Mouse (Mus musculus) embryo, embryonic 10.5 days (tissue): ENCODE measurements around the gene Faf2.
A peak's percentile ranks its signal among the peaks of the same experiment; 100 is the strongest.

Experiments
- DNase-seq: peaks from one replicate; pipeline ENCODE4 v3.0.0-alpha.2; 2015; ENCODE audit warnings: low spot score

The Faf2 gene

DNA sequence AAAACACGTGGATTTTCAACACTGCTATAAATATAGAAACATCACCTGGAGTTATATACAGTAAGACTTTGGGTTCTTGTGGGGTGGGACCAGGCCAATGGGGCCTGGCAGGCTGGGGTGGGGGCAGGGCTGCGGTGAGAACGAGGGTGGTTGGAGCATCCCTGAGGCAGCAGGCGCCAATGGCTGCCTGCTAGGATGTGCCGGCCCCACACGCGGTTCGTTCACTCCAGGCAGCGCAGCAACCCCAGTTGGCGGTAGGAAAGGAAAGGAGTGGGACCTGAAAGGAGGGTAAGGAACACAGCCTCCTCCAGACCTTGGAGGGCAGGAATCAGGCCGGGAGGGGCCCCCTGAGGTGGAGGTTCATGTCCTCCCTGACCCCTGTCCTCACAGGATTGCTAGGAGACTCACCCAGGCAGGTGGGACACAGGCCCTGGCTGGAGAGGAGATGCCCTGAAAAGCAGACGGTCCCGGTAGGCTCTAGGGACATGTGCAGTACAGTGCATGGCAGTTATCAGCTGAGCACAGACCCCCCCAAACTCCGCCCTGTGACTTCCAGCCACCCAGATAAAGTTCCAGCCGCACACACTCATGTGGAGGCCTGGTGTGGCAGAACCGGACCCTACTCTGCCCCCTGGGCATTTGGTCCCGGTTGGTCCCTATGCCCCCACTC, 58.7 kb downstream of the Faf2 start:
- DNase-seq, result no peak

DNA sequence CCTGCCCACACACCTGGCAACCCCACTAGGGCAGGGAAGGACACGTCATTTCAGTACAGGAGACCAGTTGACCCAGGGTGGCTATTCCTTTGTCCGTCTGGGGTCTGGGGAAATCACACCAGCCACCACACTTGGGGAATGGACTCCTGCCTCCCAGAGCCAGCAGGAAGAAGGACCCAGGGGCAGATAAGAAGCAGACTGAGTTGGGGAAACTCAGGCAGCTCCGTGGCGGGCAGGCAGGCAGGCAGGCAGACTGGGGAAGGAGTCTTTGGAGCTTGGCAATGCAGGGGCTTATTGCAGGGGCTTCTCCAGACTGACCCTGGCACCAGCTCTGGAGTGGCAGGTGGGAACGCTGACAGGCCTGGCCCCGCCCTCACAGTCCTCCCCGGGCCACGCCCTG, 59.7 kb downstream of the Faf2 start:
- no peak for DNase-seq

DNA sequence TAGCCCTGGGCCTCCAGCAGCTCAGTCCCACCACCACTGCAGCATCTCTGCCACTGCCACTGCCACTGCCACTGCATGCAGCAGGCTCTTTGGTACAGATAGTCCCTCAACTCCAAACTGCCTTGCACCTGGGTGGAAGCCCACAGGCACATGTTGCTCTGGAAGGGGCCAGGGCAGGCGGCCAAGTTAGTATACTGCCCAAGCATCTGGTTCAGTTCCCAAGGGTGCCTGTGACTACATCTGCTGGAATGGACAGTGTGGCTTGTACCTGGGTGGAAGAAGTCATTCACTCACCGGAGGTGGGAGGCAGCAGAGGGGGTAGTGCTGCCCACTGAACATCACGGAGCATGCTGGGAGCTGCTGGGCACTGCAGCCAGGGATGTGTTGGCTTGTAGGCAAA, 61.7 kb downstream of the Faf2 start:
- no peak for DNase-seq

DNA sequence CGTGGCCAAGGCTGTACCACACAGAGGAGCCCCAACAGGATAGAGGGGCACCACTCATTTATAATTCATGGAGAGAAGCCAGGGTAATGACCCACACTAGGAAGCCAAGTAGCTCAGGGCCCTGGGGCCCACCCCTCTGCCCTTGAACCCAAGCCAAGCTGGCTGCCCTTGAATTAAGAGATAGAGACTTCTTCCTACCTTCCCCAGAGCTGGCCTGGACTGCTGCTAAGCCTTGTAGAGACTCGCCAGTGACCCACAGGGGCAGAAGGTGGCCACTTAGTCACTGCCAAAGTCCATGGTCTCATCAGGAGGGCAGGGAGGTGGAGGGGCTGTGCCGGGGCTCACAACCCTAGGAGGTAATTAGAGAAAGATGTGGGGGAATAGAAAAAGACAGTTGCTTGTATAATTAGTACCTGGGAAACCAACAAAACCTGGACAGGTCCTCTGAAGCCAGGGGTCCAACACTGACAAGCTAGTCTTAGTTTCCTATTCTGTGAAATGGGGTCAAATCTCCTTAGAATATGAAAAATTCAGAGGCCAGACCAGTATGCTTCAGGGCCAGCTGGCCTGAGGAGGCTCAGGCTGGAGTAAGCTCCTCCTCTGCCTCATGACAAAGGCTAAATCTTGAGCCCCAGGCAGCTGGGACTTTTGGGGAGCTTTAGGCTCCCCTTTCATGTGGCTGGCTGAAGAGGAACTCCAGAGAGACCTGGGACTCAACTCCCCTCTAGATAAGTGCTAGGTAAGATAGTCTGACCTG, 62.7 kb downstream of the Faf2 start:
- DNase-seq, result no peak

DNA sequence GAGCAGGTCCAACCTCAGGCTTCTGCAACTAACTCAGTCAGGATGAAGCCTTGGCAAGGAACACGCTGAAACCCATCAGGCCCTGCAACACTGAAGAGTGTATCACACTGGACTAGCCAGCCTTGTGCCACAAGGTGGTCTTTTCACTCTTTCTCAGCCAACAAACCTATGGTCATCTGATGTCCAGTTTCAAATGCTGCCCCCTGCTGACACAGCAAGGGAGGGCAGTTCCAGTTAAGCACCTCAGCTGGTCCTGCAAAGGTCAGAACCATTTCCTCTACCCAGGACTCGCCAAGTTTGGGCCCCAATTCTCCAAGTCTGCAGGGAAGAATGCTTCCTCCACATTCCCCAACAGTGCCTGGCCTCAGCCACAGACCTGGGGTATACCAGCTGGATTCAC, 63.6 kb downstream of the Faf2 start:
- DNase-seq, result peak; percentile 80

DNA sequence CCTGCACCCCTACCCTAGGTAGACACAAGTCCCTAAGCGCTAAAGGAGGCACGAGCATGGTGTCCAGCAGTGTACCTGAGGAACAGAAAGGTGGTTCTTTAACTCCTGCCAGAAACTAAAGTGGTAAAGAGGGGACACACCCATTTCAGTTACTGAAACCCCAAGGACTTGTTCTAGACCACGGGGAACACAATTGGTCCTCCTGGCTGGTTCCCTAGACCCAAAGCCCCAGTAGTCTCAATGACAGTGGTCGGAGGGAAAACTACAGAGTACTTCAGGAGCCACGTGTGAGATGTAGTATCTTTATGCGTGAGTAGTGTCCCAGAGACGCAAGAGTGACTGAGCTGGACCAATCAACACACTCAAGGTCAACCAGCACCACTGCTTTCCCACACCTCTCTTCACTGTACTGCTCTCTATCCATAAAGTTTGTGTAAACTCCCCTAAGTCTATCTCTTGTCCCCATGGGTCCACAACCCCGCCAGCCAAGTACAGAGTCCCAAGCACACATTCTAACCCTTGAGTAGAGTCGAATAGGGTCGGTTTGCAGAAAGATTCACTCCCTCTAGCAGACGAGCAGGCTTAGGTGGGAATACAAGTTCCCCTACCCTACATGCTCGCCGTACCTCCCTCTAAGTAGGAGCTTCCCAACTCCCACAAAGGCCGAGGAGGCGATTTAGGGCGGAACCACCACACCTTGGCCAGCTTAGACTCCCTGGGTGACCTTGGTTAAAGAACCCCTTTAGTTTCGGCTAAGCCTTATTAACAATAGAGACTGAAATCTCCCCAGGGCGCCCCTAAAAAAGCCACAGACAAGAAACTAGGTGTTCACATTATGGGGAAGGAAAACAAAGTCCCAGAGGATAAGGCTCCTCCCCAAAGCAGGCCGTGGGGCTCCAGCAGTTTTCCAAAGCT, 64.8 kb downstream of the Faf2 start:
- peak; percentile 46 for DNase-seq

DNA sequence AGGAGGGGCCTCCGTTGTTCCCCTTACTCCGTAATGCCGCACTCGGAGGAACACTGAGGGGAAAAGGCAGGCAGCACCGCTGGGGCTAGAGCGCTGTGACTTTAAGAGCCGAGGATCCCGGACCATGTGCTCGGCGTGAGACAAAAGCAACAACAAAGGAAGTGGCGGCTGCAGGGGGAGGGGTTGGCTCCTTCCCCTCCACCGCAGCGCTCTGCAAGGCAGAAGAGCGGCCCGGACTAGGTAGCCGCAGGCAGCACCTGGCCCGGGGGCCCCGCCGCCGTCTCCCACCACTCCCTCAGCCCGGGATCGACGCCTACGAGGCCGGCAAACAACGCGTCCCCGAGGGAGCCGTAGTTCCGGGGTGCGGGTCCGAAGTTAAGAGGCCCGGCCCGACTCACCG, 65.5 kb downstream of the Faf2 start:
- peak; percentile 90 for DNase-seq

DNA sequence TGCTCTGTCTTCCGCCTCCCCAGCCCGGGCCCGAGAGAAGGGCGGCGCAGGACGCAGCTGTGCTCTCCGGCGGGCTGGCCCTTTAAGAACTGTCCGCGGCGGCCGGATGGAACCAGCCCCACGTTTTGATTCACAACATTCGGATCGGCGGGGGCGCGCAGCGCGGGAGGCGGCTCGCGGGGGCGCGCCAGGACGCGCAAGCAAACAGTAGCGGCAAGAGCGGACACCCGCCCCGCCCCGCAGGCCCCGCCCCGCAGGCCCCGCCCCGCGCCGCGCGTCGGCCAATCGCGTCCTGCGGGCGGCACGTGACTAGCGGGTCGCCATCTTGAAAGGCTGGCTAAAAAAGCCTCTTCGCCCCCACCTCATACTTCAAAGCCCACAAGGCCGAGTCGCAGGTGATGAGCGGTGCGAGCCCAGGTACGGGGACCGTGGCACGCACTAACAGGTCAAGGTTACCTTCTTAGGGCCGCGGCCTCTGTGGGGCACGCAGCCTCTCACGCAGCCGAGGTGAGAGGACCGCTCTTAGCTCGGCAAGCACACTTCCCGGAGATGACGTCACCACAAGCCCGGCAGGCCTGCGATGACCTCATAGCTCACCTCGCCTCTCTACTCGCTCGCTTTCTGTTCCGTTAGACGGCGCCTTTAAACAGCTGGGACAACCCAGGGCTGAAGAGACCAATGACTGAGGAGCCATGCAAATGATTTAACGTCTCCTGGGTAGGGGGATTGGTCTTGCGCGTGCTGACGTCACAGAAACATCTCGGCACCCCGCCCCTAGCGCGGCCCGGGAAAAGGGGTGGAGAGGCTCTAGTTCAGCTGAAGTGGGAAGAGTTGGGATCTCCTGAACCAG, 66.2 kb downstream of the Faf2 start:
- DNase-seq, result peak; percentile 95

DNA sequence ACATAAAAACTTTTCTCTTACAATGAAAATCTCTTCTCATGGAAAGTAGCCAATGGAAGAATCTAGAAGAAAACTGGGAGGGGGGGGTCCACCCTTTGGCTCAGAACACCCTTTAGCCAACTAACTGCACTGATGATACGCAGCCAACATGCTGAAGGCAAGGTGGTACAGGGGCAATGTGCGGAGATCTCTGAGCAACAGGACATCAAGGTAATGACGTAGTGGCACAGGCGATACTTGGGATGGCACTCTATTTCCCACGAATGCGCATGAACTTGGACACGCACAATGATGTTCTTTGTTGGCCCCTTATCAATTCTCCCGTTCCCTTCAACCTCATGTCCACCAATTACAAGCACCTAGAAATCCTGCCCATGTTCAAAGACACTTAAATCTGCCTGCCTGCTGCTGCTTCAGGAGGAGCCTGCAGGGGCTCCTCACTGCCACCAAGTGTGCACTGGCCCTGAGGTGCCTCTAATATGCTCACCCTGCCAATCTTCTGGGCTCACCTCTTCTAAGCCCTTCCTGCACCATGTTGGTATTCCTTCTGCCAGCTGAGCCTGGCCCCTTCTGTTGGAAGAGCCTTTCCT, 68.7 kb downstream of the Faf2 start:
- no peak for DNase-seq

DNA sequence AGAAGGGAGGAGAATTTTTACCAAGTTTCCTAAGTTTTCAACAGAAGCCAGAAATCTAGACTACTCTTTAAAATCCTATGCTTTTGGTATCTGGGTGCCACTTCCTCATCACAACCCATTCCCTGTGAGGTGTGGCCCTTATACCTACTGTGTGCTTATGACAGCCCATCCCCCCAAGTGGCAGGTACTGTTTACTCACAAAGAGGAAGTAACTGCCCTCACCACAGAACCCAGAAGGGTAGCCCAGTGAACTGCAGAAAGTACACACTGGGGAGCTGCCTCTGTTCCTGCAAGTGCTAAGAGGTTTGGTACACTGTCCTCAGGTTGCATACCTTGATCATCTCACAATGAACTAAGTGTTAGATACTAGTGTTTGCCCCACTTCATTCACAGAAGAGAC, 70.2 kb downstream of the Faf2 start:
- DNase-seq, result no peak

DNA sequence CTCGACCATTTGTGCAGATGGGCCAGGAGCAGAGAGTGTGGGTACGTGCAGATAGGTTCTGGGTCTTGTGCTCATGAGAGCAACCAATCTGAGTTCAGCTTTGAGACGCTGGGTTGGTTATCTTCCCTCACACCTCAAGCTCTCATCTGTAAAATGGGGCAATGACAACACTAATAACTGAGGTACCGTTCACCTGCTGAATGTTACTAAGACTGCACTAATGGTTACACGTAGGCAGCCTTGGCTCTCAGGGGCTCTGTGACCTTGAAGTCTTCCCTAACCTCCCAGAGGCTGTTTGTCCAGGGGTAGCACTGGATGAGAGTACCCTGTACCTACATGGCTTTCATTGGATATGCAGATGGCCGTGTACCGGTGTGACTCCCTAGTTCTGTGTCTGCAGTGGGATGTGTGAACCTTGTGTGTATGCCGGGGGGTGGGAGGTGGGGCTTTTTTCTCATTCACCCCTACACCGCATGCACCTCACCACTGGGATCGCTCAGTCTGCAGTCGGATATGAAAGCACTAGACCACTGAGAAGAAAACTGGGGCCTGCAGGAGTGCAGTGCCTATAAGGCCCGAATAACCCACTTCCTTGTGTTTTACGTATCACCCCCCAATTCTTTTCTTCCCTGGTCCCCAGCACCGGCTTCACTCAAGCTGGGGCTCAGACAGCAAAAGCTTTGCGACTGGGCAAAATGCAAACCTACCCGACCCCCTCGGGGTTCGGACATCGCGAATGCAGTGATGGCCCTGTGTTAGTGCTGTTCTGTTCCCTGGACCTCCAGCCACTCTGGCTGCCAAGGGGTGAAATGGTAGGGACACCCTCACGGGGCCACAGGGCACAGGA, 71.3 kb downstream of the Faf2 start:
- peak; percentile 2 for DNase-seq

DNA sequence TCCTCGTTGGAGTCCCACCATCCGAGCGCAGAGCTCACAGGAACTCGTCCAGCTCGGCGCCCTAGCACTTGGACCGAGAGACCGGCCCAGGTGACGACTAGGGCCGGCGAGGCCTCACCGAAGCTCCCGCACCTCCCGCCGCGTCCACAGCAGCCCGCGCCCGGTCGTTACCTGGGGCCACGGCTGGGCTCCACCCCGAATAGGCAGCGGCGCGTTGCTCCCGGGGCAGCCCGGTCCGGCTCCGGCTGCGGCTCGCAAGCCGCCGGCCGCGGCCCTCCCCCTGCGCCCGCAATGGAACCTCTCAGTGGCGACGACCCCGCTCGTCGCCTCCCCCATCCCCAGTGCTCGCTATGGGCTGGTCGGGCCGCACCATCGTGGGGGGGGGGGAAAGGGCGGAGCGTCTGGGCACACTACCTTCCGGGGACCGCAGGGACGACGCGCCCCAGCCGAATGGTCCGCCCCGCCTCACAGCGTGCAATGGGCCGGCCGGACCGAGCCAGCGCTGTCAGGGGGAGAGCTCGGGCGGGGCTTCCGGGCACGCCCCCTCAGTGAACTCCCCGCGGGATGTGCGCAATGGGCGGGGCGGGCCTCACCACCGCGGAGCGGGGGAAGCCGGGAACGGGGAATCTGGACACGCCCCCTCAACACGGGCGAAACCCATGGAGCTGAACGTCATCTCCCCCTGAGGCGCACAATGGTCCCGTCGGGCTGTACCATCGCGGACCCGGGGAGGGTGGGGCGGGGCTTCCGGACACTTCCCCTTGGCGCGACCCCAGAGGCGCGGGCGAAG, 72.2 kb downstream of the Faf2 start, which contains the start of gene Rnf44:
TSS of gene Rnf44 (minus strand) at position 350 of the 790 bp plus-strand sequence.
- DNase-seq, result peak; percentile 98

DNA sequence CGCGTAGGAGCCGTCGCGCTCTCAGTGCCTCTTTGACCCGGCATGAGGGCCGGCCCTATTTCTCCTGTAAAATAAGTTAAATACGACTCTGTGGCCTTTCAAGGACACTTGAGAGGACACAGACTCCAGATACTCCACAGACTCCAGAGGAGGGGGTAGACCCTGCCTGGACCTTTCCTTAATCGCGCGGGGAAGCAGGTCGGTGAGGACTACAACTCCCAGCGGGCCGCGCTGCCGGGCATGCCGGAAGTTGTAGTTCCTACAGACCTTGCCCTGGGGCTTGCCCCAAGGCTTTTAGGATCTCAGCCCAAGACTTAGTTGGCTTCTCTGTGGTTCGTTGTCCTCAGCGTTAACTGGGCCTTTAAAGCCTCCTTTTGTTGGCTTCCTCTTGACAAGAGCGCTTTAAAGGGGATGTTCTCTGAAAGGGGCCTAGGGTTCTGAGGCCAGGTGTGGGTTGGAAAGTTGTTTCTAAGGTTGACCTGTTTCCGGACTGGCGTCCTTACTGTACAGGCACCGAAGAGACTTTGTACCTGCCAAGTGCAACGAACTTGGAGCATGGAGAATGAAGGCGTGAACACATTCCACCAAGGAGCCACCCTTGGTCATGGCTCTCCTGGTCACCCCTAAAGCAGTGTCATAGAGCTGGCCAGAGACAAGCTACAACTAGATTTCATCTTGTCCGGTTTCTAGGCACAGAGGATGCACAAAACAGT, 72.9 kb downstream of the Faf2 start:
- DNase-seq, result no peak

DNA sequence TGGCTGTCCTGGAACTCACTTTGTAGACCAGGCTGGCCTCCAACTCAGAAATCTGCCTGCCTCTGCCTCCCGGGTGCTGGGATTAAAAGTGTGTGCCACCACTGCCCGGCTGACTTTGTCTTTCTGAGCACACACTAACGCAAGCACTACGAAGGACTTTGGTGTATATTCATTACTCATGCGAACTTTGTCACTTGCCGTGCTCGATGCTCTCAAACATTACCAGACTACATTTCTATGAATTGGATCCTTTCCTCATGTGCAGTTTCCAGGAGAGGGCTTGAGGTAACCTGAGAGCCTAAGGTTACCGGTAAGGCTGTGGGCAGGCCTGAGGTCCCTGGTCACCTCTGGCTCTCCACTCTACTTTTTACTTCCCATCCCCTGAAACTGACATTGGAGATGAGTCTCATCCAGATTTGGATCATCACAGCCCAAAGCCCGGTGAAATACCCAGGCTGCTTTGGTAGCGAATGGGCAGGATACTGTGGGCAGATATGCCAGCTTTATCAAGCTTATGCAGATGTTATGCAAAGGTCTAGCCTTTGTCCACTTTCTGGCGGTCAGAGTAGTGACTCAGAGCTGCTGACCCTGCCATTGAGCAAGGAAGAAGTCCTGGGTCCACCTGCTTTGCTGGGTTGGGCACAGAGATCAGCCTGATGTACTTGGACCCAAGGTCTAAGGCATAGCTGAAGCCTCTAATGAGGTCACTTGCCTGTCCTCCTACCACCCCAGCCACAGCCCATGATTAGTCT, 74.1 kb downstream of the Faf2 start:
- no peak for DNase-seq

DNA sequence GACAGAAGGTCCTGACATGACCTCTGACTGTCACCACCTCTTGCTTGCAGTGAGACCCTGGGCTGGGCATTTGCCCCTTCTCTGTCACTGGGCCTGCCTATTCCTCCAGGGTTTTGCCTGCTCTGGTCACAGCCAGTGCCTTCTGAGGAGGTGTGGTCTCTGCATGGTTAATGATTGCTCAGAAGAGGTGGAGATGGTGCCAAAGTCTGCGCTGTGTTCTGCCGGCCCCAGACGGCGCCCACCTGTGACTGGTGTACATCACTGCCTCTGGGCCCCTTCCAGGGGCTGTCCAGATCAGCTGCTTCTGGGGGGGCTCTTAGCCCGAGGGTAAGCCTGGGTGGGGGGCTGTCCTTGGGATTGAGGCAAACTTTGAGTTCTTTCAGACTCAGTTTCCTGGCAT, 79.7 kb downstream of the Faf2 start, which contains the start of gene Cdhr2:
TSS of gene Cdhr2 (plus strand) at position 219 of the 400 bp plus-strand sequence.
- no peak for DNase-seq

DNA sequence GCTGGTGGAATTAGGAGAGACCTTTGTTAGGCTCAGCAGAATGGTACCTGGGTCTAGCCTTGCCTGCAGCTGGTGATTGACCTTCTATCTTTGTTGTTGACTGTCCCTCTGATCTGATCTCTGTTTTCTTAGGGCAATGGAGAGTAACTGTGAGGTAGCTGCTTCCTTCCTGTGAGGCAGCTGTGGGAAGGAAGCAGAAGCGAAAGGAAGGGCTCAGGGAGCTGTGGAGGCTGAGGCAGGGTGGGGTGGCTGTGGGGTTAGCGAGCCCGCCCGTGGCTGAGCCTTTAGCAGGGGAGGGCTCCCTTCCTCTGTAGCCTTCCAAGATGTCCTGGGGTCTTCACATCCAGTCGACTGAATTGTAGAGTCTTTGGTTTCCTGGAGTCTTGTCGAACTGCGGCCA, 80.9 kb downstream of the Faf2 start:
- no peak for DNase-seq

DNA sequence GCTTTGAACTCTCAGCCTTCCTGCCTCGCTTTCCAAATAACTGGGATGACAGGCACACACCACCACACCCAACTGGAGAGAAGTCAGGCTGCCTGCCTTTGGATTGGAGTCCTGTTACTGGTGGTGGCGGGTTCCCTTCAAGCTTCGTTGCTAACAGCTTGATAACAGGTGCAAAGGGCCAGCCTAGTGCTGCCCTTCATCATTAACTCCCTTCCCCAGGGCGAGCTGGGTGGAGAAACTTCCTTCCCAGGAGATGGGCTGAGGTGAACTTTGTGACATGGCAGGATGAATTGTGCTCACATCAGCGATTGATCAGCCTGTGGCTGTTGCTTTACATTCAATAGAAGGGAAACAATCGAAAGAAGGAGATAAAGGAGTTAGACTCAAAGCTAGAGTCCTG, 83.3 kb downstream of the Faf2 start:
- DNase-seq, result no peak

DNA sequence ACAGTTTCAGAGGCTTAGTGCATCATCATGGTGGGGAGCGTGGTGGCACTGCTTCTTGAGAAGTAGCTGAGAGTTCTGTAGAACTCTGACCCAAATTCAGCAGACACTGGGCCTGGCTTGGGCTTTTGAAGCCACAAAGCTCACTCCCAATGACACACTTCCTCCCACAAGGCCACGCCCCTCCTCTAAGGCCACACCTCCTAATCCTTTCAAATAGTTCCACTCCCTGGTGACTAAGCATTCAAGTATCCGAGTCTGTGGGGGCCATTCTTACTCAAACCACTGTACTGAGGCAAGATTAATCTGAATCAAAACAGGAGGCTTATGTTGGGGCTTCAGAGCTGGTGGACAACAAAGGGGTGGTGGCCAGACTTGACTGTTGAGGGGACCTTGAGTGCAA, 89.3 kb downstream of the Faf2 start:
- no peak for DNase-seq
